Mouse (Mus musculus) erythroblast, adult 5-6 weeks (primary cell): ENCODE measurements at regions not wholly inside any gene's neighbourhood (a gene's known extent, or its start where the extent isn't known, plus 50 kb on each side); places are given as distances from the start of the nearest gene placed in this dataset.

Source experiments
- ATAC-seq: replicated peaks from 2 replicates; pipeline ENCODE4 v1.8.0; 2016; ENCODE audit warnings: moderate number of reproducible peaks, mild to moderate bottlenecking, moderate TSS enrichment, inconsistent platforms; ENCODE audit not compliant: poor library complexity, low FRiP score, severe bottlenecking

GRCm38 (mm10) chr11:114447461-114447847, 220.9 kb upstream of the Rpl38 start:
- ATAC-seq = no peak

GRCm38 (mm10) chr11:114446617-114447460, 221.5 kb upstream of the Rpl38 start:
- ATAC-seq = peak; percentile 44

- ATAC-seq = no peak
Measured at GRCm38 (mm10) chr11:114446075-114446616, 222.2 kb upstream of the Rpl38 start.

GRCm38 (mm10) chr11:114444211-114444610, 224.1 kb upstream of the Rpl38 start:
- no peak for ATAC-seq

GRCm38 (mm10) chr11:114443444-114443843, 224.9 kb upstream of the Rpl38 start:
- no peak for ATAC-seq

- no peak for ATAC-seq
Measured at GRCm38 (mm10) chr11:114439314-114439713, 229.0 kb upstream of the Rpl38 start.

GRCm38 (mm10) chr11:114435788-114436187, 232.5 kb upstream of the Rpl38 start:
- no peak for ATAC-seq

- no peak for ATAC-seq
Measured at GRCm38 (mm10) chr11:114433561-114433960, 234.8 kb upstream of the Rpl38 start.

GRCm38 (mm10) chr11:114425447-114425846, 242.9 kb upstream of the Rpl38 start:
- ATAC-seq = no peak

- ATAC-seq = no peak
Measured at GRCm38 (mm10) chr11:114423322-114423721, 245.0 kb upstream of the Rpl38 start.

GRCm38 (mm10) chr11:114419002-114419401, 249.3 kb upstream of the Rpl38 start:
- ATAC-seq = no peak

- ATAC-seq = no peak
Measured at GRCm38 (mm10) chr11:114416168-114416567, 252.2 kb upstream of the Rpl38 start.

GRCm38 (mm10) chr11:114404401-114404800, 263.9 kb upstream of the Rpl38 start:
- no peak for ATAC-seq

- ATAC-seq = no peak
Measured at GRCm38 (mm10) chr11:114402556-114403320, 265.6 kb upstream of the Rpl38 start.

- no peak for ATAC-seq
Measured at GRCm38 (mm10) chr11:114400701-114401100, 267.6 kb upstream of the Rpl38 start.

GRCm38 (mm10) chr11:114392161-114392560, 276.2 kb upstream of the Rpl38 start:
- no peak for ATAC-seq

- ATAC-seq = no peak
Measured at GRCm38 (mm10) chr11:114391553-114391952, 276.8 kb upstream of the Rpl38 start.

GRCm38 (mm10) chr11:114387091-114387490, 281.2 kb upstream of the Rpl38 start:
- ATAC-seq = no peak

GRCm38 (mm10) chr11:114379411-114379824, 288.9 kb upstream of the Rpl38 start:
- no peak for ATAC-seq

GRCm38 (mm10) chr11:114375921-114376320, 292.4 kb upstream of the Rpl38 start:
- ATAC-seq = no peak

- no peak for ATAC-seq
Measured at GRCm38 (mm10) chr11:114370708-114371107, 297.6 kb upstream of the Rpl38 start.
